ENCODE assay signal across 8 mouse cellular contexts in genomic region chr12:111958101-111958865, GRCm38 (mm10). TPM values are rescaled to one million over a fixed set of nuclear protein-coding genes. Genes with fewer than 3 reads are reported as not detected.
A peak's percentile ranks its signal among the peaks of the same experiment; 100 is the strongest.
DNase-seq lines count a peak whose midpoint lies in the region; ATAC-seq lines count a peak whose summit lies in the region.

No protein-coding gene starts in this region.

- peaks cover 45% of the 10 kb centered on the region for H3K36me3 ChIP-seq in heart, embryonic 10.5 days
- H3K36me3 ChIP-seq in intestine, embryonic 16.5 days (ENCODE audit: control insufficient read depth, insufficient read depth, low read length), result peaks cover 20% of the 10 kb centered on the region
- peaks cover 45% of the 10 kb centered on the region for H3K36me3 ChIP-seq in limb, embryonic 10.5 days
- peaks cover 41% of the 10 kb centered on the region for H3K36me3 ChIP-seq in midbrain, embryonic 10.5 days

- peaks cover 11% of the 10 kb centered on the region for H3K4me1 ChIP-seq in heart, embryonic 10.5 days
- no peaks in the 10 kb centered on the region for H3K4me1 ChIP-seq in intestine, embryonic 16.5 days (ENCODE audit: control insufficient read depth, insufficient read depth, low read length)
- H3K4me1 ChIP-seq in limb, embryonic 10.5 days, result no peaks in the 10 kb centered on the region
- H3K4me1 ChIP-seq in midbrain, embryonic 10.5 days, result 0 out of 2 replicates have a peak, but pooled peaks cover 3% of the 10 kb centered on the region

- H3K9ac ChIP-seq in intestine, embryonic 16.5 days (ENCODE audit: low read depth, low read length), result no peak overlapping the region

- H3K27me3 ChIP-seq in heart, embryonic 10.5 days (ENCODE audit: insufficient read depth, poor library complexity, severe bottlenecking), result no peaks in the 10 kb centered on the region
- no peaks in the 10 kb centered on the region for H3K27me3 ChIP-seq in intestine, embryonic 16.5 days (replicated peaks; ENCODE audit: control insufficient read depth, insufficient read depth, low read length)
- H3K27me3 ChIP-seq in limb, embryonic 10.5 days (ENCODE audit: low read depth, poor library complexity, severe bottlenecking), result no peaks in the 10 kb centered on the region
- H3K27me3 ChIP-seq in midbrain, embryonic 10.5 days (ENCODE audit: low read depth, poor library complexity, severe bottlenecking), result no peaks in the 10 kb centered on the region

- 41% methylated on average over 9 of the region's 9 CpGs for WGBS in heart, embryonic 10.5 days
- WGBS in intestine, embryonic 16.5 days, result 45% methylated on average over 9 of the region's 9 CpGs
- WGBS in limb, embryonic 10.5 days, result 48% methylated on average over 9 of the region's 9 CpGs
- WGBS in midbrain, embryonic 10.5 days, result 52% methylated on average over 9 of the region's 9 CpGs

- no peak overlapping the region for H3K27ac ChIP-seq in heart, embryonic 10.5 days
- H3K27ac ChIP-seq in intestine, embryonic 16.5 days (ENCODE audit: low read length), result no peak overlapping the region
- no peak overlapping the region for H3K27ac ChIP-seq in limb, embryonic 10.5 days
- H3K27ac ChIP-seq in midbrain, embryonic 10.5 days (replicated peaks), result no peak overlapping the region

- no peak overlapping the region for H3K4me3 ChIP-seq in heart, embryonic 10.5 days
- no peak overlapping the region for H3K4me3 ChIP-seq in intestine, embryonic 16.5 days (ENCODE audit: low read length)
- no peak overlapping the region for H3K4me3 ChIP-seq in limb, embryonic 10.5 days
- H3K4me3 ChIP-seq in midbrain, embryonic 10.5 days, result no peak overlapping the region

- peak; percentile 81 for ATAC-seq in intestine, embryonic 16.5 days

- no peak overlapping the region for H3K4me2 ChIP-seq in intestine, embryonic 16.5 days (ENCODE audit: low read depth, low read length)

- H3K9me3 ChIP-seq in heart, embryonic 10.5 days, result 0 out of 2 replicates have a peak, but pooled peaks cover 3% of the 10 kb centered on the region
- no peaks in the 10 kb centered on the region for H3K9me3 ChIP-seq in intestine, embryonic 16.5 days (ENCODE audit: control insufficient read depth, low read length)
- no peaks in the 10 kb centered on the region for H3K9me3 ChIP-seq in limb, embryonic 10.5 days (replicated peaks)
- H3K9me3 ChIP-seq in midbrain, embryonic 10.5 days (replicated peaks), result peaks cover 9% of the 10 kb centered on the region; the same call in 1 of the 2 replicates

- DNase-seq in heart, adult 18-20 months, result peak; percentile 67 to 90
- no peak for DNase-seq in heart, embryonic 10.5 days (ENCODE audit: low spot score)
- peak; percentile 77 to 84 for DNase-seq in cerebellum, postnatal 36 days
- DNase-seq in gastrocnemius, postnatal 14 days, result peak; percentile 65
- DNase-seq in limb, embryonic 10.5 days (ENCODE audit: low spot score), result peak; percentile 72
- DNase-seq in midbrain, embryonic 10.5 days (ENCODE audit: low spot score), result peak; percentile 69
- DNase-seq in right cerebral cortex, postnatal 4 days, result peak; percentile 68

- intact Hi-C loops in gastrocnemius, postnatal 14 days (cut with DNase I; ENCODE audit: low total_unique reads), result no loop called here

RNA-seq across cellular contexts. Expression of gene Atp5mpl, which starts 8.5 kb away (rescaled TPM):
- total RNA-seq in heart, adult 18-20 months (2021), result 1,000 to 10,000 TPM; 1,322 to 1,486 TPM
- 847 and 1,150 TPM in 2 replicates for polyA plus RNA-seq in heart, embryonic 10.5 days (2016; fragmentation: Nextera tagmentation; extraction: Ambion mirVana)
- 100 to 1,000 TPM; 816 to 919 TPM for total RNA-seq in gastrocnemius, postnatal 14 days (2021)
- polyA plus RNA-seq in intestine, embryonic 16.5 days (2015; fragmentation: Nextera tagmentation; extraction: Ambion mirVana), result 900 and 957 TPM in 2 replicates
- 608 and 623 TPM in 2 replicates for polyA plus RNA-seq in limb, embryonic 10.5 days (2016; fragmentation: Nextera tagmentation; extraction: Ambion mirVana)
- polyA plus RNA-seq in midbrain, embryonic 10.5 days (2016; fragmentation: Nextera tagmentation; extraction: Ambion mirVana), result 559 and 585 TPM in 2 replicates

RNA-seq across cellular contexts. Expression of gene Tdrd9, which starts 13.1 kb away (rescaled TPM):
- under 1 TPM; 0.22 to 0.54 TPM for total RNA-seq in heart, adult 18-20 months (2021)
- polyA plus RNA-seq in heart, embryonic 10.5 days (2016; fragmentation: Nextera tagmentation; extraction: Ambion mirVana), result 0.28 and 0.54 TPM in 2 replicates
- total RNA-seq in gastrocnemius, postnatal 14 days (2021), result under 1 TPM; 0.31 to 0.38 TPM
- polyA plus RNA-seq in intestine, embryonic 16.5 days (2015; fragmentation: Nextera tagmentation; extraction: Ambion mirVana), result 0.20 and 0.24 TPM in 2 replicates
- 0.65 and 0.69 TPM in 2 replicates for polyA plus RNA-seq in limb, embryonic 10.5 days (2016; fragmentation: Nextera tagmentation; extraction: Ambion mirVana)
- 1.0 TPM in 2 replicates for polyA plus RNA-seq in midbrain, embryonic 10.5 days (2016; fragmentation: Nextera tagmentation; extraction: Ambion mirVana)

RNA-seq across cellular contexts. Expression of gene Rd3l, which starts 22.8 kb away (rescaled TPM):
- total RNA-seq in heart, adult 18-20 months (2021), result under 1 TPM; 0.30 to 0.49 TPM
- polyA plus RNA-seq in heart, embryonic 10.5 days (2016; fragmentation: Nextera tagmentation; extraction: Ambion mirVana), result 0.26 and 0.42 TPM in 2 replicates
- total RNA-seq in gastrocnemius, postnatal 14 days (2021), result not detected
- not detected in 2 replicates for polyA plus RNA-seq in intestine, embryonic 16.5 days (2015; fragmentation: Nextera tagmentation; extraction: Ambion mirVana)
- polyA plus RNA-seq in limb, embryonic 10.5 days (2016; fragmentation: Nextera tagmentation; extraction: Ambion mirVana), result not detected in 2 replicates
- not detected in 2 replicates for polyA plus RNA-seq in midbrain, embryonic 10.5 days (2016; fragmentation: Nextera tagmentation; extraction: Ambion mirVana)

RNA-seq across cellular contexts. Expression of gene Ppp1r13b, which starts 50.4 kb away (rescaled TPM):
- total RNA-seq in heart, adult 18-20 months (2021), result 10 to 100 TPM; 16.9 to 17.8 TPM
- polyA plus RNA-seq in heart, embryonic 10.5 days (2016; fragmentation: Nextera tagmentation; extraction: Ambion mirVana), result 13.6 and 16.8 TPM in 2 replicates
- 1 to 10 TPM; 8.5 to 9.0 TPM for total RNA-seq in gastrocnemius, postnatal 14 days (2021)
- 5.6 and 7.9 TPM in 2 replicates for polyA plus RNA-seq in intestine, embryonic 16.5 days (2015; fragmentation: Nextera tagmentation; extraction: Ambion mirVana)
- 4.8 and 6.0 TPM in 2 replicates for polyA plus RNA-seq in limb, embryonic 10.5 days (2016; fragmentation: Nextera tagmentation; extraction: Ambion mirVana)
- polyA plus RNA-seq in midbrain, embryonic 10.5 days (2016; fragmentation: Nextera tagmentation; extraction: Ambion mirVana), result 3.5 and 4.9 TPM in 2 replicates
